Comparison of ENCODE assay signal across 10 mouse cellular contexts in the genomic region with DNA sequence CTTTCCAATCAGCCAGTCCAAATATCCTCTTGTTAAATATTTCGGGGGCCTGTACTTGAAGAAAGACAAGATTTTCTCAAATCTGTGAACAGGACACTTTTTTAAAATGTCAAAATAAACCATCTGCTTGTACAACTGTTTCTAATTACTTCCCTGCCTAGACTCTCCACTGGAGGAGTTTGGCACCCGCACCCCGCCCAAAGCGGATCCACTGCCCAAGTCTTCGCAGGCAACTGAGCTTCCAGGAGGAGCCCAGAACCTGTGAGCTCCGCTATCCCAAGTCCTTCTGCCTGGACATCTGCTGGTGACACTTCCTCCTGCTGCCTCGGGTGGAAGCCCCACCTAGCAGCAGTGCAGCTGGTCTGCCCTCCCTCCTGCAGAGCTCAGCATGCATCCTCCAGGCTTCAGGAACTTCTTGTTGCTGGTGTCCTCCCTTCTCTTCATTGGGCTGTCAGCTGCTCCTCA. TPM values are rescaled to one million over a fixed set of nuclear protein-coding genes. Genes with fewer than 3 reads are reported as not detected.
DNase-seq lines count a peak whose midpoint lies in the region; ATAC-seq and TF ChIP-seq lines count a peak whose summit lies in the region.
"Had no signal": no experiment of that assay in that cellular context is flagged by ENCODE, and none has a peak within 500 bp of the region (broad histone marks: within the 10 kb centered on the region; RNA-seq: fewer than 3 reads in every experiment).

A gene (plus strand): TSS at position 51 of the 465 bp plus-strand sequence.

- H3K4me2 ChIP-seq in hindbrain, embryonic 15.5 days: no peak within 1 kb of the TSS
- H3K4me2 ChIP-seq in intestine, embryonic 15.5 days (replicated peaks): no peak within 1 kb of the TSS

- peak; percentile 63 for DNase-seq in cerebellum, adult 9-11 months
- peak; percentile 10 to 23 for DNase-seq in frontal cortex, postnatal 14 days (ENCODE audit: low spot score in 2 of 2)
- peak; percentile 13 for DNase-seq in mesoderm, embryonic 11.5 days (ENCODE audit: low read depth, low spot score)
- no peak for DNase-seq in lung, postnatal 4 days
- DNase-seq in thymus, postnatal 0 days (ENCODE audit: low spot score): no peak

- no peaks in the 10 kb centered on the region for H3K9me3 ChIP-seq in ES-Bruce4 (replicated peaks; ENCODE audit: control insufficient read depth, insufficient read depth, low read length, poor library complexity, severe bottlenecking)
- no peaks in the 10 kb centered on the region for H3K9me3 ChIP-seq in hindbrain, embryonic 15.5 days
- H3K9me3 ChIP-seq in intestine, embryonic 15.5 days: no peaks in the 10 kb centered on the region

- WGBS in hindbrain, embryonic 15.5 days: 31% methylated on average over 7 of the region's 7 CpGs
- WGBS in intestine, embryonic 15.5 days: 38% methylated on average over 7 of the region's 7 CpGs

- TF ChIP-seq EP300 in ES-Bruce4 (IDR thresholded peaks at IDR 0.05; ENCODE audit: insufficient read depth, low read depth, low read length): 0 out of 2 replicates have a peak, but pooled peaks have one; percentile 28

- TF ChIP-seq POLR2A in ES-Bruce4 (IDR thresholded peaks at IDR 0.05; ENCODE audit: insufficient read depth, low read length): no peak

- no peak within 1 kb of the TSS for H3K4me3 ChIP-seq in ES-Bruce4 (ENCODE audit: low read depth, low read length)
- no peak within 1 kb of the TSS for H3K4me3 ChIP-seq in hindbrain, embryonic 15.5 days
- H3K4me3 ChIP-seq in intestine, embryonic 15.5 days (replicated peaks): no peak within 1 kb of the TSS

- TF ChIP-seq CTCF in ES-Bruce4 (IDR thresholded peaks at IDR 0.05; ENCODE audit: low read depth, low read length): no peak

- H3K36me3 ChIP-seq in ES-Bruce4 (ENCODE audit: control insufficient read depth, insufficient read depth, low read length, poor library complexity, severe bottlenecking): no peaks in the 10 kb centered on the region
- H3K36me3 ChIP-seq in hindbrain, embryonic 15.5 days: no peaks in the 10 kb centered on the region
- no peaks in the 10 kb centered on the region for H3K36me3 ChIP-seq in intestine, embryonic 15.5 days

- H3K4me1 ChIP-seq in ES-Bruce4 (ENCODE audit: control insufficient read depth, insufficient read depth, low read length): no peaks in the 10 kb centered on the region
- peaks cover 10% of the 10 kb centered on the region for H3K4me1 ChIP-seq in hindbrain, embryonic 15.5 days (replicated peaks)
- H3K4me1 ChIP-seq in intestine, embryonic 15.5 days (replicated peaks): peaks cover 4% of the 10 kb centered on the region; the same call in 1 of the 2 replicates

- peak; percentile 74; the same call in 1 of the 2 replicates for ATAC-seq in hindbrain, embryonic 15.5 days (ENCODE audit: low FRiP score, low read depth)
- no peak for ATAC-seq in intestine, embryonic 15.5 days
- ATAC-seq: Patski had no signal

- H3K27me3 ChIP-seq in ES-Bruce4 (ENCODE audit: control insufficient read depth, insufficient read depth, low read length, poor library complexity, severe bottlenecking): no peaks in the 10 kb centered on the region
- no peaks in the 10 kb centered on the region for H3K27me3 ChIP-seq in hindbrain, embryonic 15.5 days
- no peaks in the 10 kb centered on the region for H3K27me3 ChIP-seq in intestine, embryonic 15.5 days (replicated peaks)
- H3K27me3 ChIP-seq: Patski had no signal

- H3K27ac ChIP-seq in ES-Bruce4 (ENCODE audit: insufficient read depth, low read length): no peak within 1 kb of the TSS
- H3K27ac ChIP-seq in hindbrain, embryonic 15.5 days (replicated peaks): 0 out of 2 replicates have a peak within 1 kb of the TSS, but pooled peaks have one; percentile 8
- no peak within 1 kb of the TSS for H3K27ac ChIP-seq in intestine, embryonic 15.5 days
- H3K27ac ChIP-seq: kidney, postnatal 0 days had no signal

- H3K9ac ChIP-seq in ES-Bruce4 (ENCODE audit: low read depth, poor library complexity, severe bottlenecking): no peak within 1 kb of the TSS
- H3K9ac ChIP-seq in hindbrain, embryonic 15.5 days: no peak within 1 kb of the TSS
- H3K9ac ChIP-seq in intestine, embryonic 15.5 days: no peak within 1 kb of the TSS

RNA-seq across cellular contexts. Expression of the gene that starts here (rescaled TPM):
- polyA plus RNA-seq in ES-Bruce4 (2011; ENCODE audit: insufficient read depth, insufficient read length, low read depth, missing spikeins): 0.20 and 0.24 TPM in 2 replicates
- 3.4 and 4.2 TPM in 2 replicates for polyA plus RNA-seq in hindbrain, embryonic 15.5 days (2015; fragmentation: Nextera tagmentation; extraction: Ambion mirVana)
- polyA plus RNA-seq in intestine, embryonic 15.5 days (2015; fragmentation: Nextera tagmentation; extraction: Ambion mirVana): 0.19 and 0.27 TPM in 2 replicates
- 1.2 and 1.7 TPM in 2 replicates for polyA plus RNA-seq in thymus, postnatal 0 days (2015; fragmentation: Nextera tagmentation; extraction: Ambion mirVana)

Comparison
In these comparisons a context has a peak if more than half of its experiments do, and no peak if none do; other contexts are left out.
1. DNase-seq: peak in cerebellum, adult 9-11 months (single experiment), frontal cortex, postnatal 14 days (2 of 2) and mesoderm, embryonic 11.5 days (single experiment); none in lung, postnatal 4 days (0 of 2) and thymus, postnatal 0 days (single experiment).